Mouse (Mus musculus) brain, embryonic 14.5 days (tissue): Measurements from ENCODE around the gene Sorcs2.

Source experiments
- CTCF ChIP-seq: fragments of 200-500 bp; IDR thresholded peaks from 2 replicates; pipeline ENCODE4 v1.5.1; 2012; ENCODE audit warnings: inconsistent platforms, mild to moderate bottlenecking, moderate library complexity, borderline replicate concordance; ENCODE audit not compliant: insufficient read depth, insufficient read length; ENCODE audit errors: extremely low read depth
- POLR2A ChIP-seq: fragments of 200-500 bp; IDR thresholded peaks from 2 replicates; pipeline ENCODE4 v1.6.1; 2012; ENCODE audit warnings: mild to moderate bottlenecking, inconsistent platforms, borderline replicate concordance; ENCODE audit not compliant: poor library complexity, insufficient read depth, insufficient read length, severe bottlenecking; ENCODE audit errors: extremely low read depth

DNA sequence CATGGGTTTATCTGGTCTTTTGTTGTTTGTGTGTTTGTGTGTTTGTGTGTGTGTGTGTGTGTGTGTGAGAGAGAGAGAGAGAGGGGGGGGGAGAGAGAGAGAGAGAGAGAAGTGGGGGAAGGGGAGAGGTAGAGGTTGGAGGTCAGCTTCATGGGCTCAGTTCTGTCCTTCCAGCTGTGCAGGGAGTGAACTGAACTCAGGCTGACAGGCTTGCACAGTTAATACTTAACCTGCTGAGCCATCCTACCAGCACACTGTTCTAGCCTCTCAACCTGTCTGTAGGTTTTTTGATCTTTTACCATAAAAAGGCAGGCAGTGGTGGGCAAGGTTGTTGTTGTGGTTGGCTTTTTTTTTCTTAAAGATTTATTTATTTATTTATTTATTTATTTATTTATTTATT is 26.7 kb upstream of the Sorcs2 start:
- TF ChIP-seq CTCF (no peak), POLR2A (no peak)
